Mouse (Mus musculus): ENCODE measurements around the gene Krr1.

GRCm38 (mm10) chr10:111986453-111986852 is 14.0 kb downstream of the Krr1 start:
- TF ChIP-seq POLR2A (IDR thresholded peaks at IDR 0.05; ENCODE audit: extremely low read depth, insufficient read depth, low read length) (no peak), CTCF (IDR thresholded peaks at IDR 0.05; ENCODE audit: extremely low read depth, insufficient read depth, low read length) (no peak)

All from cortical plate, adult 2 months (tissue).